9 mouse cellular contexts compared by ENCODE assay signal in genomic region chr7:67849509-67849862, GRCm38 (mm10).
A peak's percentile ranks its signal among the peaks of the same experiment; 100 is the strongest.
DNase-seq lines count a peak whose midpoint lies in the region; ATAC-seq and TF ChIP-seq lines count a peak whose summit lies in the region.
"Had no signal": no experiment of that assay in that cellular context is flagged by ENCODE, and none has a peak within 500 bp of the region (broad histone marks: within the 10 kb centered on the region; RNA-seq: fewer than 3 reads in every experiment).

No protein-coding gene starts in this region.

- WGBS in kidney, adult 2 months, result 29% methylated on average over 7 of the region's 7 CpGs
- WGBS in embryonic facial prominence, embryonic 15.5 days, result 5% methylated on average over 7 of the region's 7 CpGs
- WGBS in limb, embryonic 12.5 days, result 3% methylated on average over 7 of the region's 7 CpGs
- 12% methylated on average over 7 of the region's 7 CpGs for WGBS in midbrain, embryonic 16.5 days

- DNase-seq in kidney, adult 2 months, result no peak
- no peak for DNase-seq in kidney, adult 9 months
- no peak for DNase-seq in right cerebral cortex, postnatal 25 days
- DNase-seq in natural killer cell, adult 2 months (ENCODE audit: low spot score in 2 of 2), result no peak
- DNase-seq in cerebellum, adult 11-12 months, result no peak

- no peaks in the 10 kb centered on the region for H3K27me3 ChIP-seq in kidney, adult 2 months (replicated peaks; ENCODE audit: control insufficient read depth, insufficient read depth, low read length)
- H3K27me3 ChIP-seq in embryonic facial prominence, embryonic 15.5 days, result no peaks in the 10 kb centered on the region; the same call in 1 of the 2 replicates
- peaks cover 19% of the 10 kb centered on the region for H3K27me3 ChIP-seq in limb, embryonic 12.5 days
- H3K27me3 ChIP-seq in midbrain, embryonic 16.5 days (ENCODE audit: control insufficient read depth, insufficient read depth, low read depth, low read length), result no peaks in the 10 kb centered on the region

- no peak overlapping the region for H3K27ac ChIP-seq in kidney, adult 2 months (ENCODE audit: insufficient read depth, low read depth, low read length)
- no peak overlapping the region for H3K27ac ChIP-seq in embryonic facial prominence, embryonic 15.5 days (replicated peaks)
- peak overlapping the region; percentile 53; the same call in 1 of the 2 replicates for H3K27ac ChIP-seq in limb, embryonic 12.5 days
- peak overlapping the region; percentile 70 for H3K27ac ChIP-seq in midbrain, embryonic 16.5 days (ENCODE audit: low read length)

- H3K9me3 ChIP-seq in embryonic facial prominence, embryonic 15.5 days (replicated peaks), result no peaks in the 10 kb centered on the region
- no peaks in the 10 kb centered on the region for H3K9me3 ChIP-seq in limb, embryonic 12.5 days
- no peaks in the 10 kb centered on the region for H3K9me3 ChIP-seq in midbrain, embryonic 16.5 days (replicated peaks; ENCODE audit: control insufficient read depth, low read length, poor library complexity, severe bottlenecking)

- no peaks in the 10 kb centered on the region for H3K4me1 ChIP-seq in kidney, adult 2 months (ENCODE audit: control insufficient read depth, insufficient read depth, low read length)
- H3K4me1 ChIP-seq in embryonic facial prominence, embryonic 15.5 days, result peaks cover 9% of the 10 kb centered on the region; the same call in 1 of the 2 replicates
- H3K4me1 ChIP-seq in limb, embryonic 12.5 days (replicated peaks), result peaks cover 11% of the 10 kb centered on the region; the same call in 1 of the 2 replicates
- H3K4me1 ChIP-seq in midbrain, embryonic 16.5 days (ENCODE audit: control insufficient read depth, insufficient read depth, low read length), result peaks cover 18% of the 10 kb centered on the region

- peak overlapping the region; percentile 74 for H3K4me2 ChIP-seq in embryonic facial prominence, embryonic 15.5 days (replicated peaks)
- H3K4me2 ChIP-seq in limb, embryonic 12.5 days, result peak overlapping the region; percentile 72
- H3K4me2 ChIP-seq in midbrain, embryonic 16.5 days (ENCODE audit: low read length), result peak overlapping the region; percentile 74

- ATAC-seq in embryonic facial prominence, embryonic 15.5 days (ENCODE audit: insufficient number of reproducible peaks, low FRiP score, low TSS enrichment, low read depth), result no peak
- no peak for ATAC-seq in limb, embryonic 12.5 days (ENCODE audit: insufficient number of reproducible peaks, insufficient read depth, low FRiP score, low TSS enrichment, low read depth)
- ATAC-seq in midbrain, embryonic 16.5 days, result peak; percentile 69

- no peak for TF ChIP-seq CTCF in kidney, adult 2 months (conservative IDR thresholded peaks at IDR 0.05; ENCODE audit: insufficient read depth, insufficient read length, low read depth, low read length)

- H3K4me3 ChIP-seq in kidney, adult 2 months (ENCODE audit: insufficient read depth, low read depth, low read length), result peak overlapping the region; percentile 28; the same call in 1 of the 2 replicates
- peak overlapping the region; percentile 50 for H3K4me3 ChIP-seq in embryonic facial prominence, embryonic 15.5 days (replicated peaks)
- peak overlapping the region; percentile 52 for H3K4me3 ChIP-seq in limb, embryonic 12.5 days (replicated peaks)
- peak overlapping the region; percentile 51 for H3K4me3 ChIP-seq in midbrain, embryonic 16.5 days (ENCODE audit: low read depth, low read length)

- H3K9ac ChIP-seq in embryonic facial prominence, embryonic 15.5 days, result peak overlapping the region; percentile 45
- H3K9ac ChIP-seq in limb, embryonic 12.5 days (replicated peaks), result peak overlapping the region; percentile 65
- peak overlapping the region; percentile 68 for H3K9ac ChIP-seq in midbrain, embryonic 16.5 days (ENCODE audit: low read depth, low read length)

- no peak for TF ChIP-seq POLR2A in kidney, adult 2 months (IDR thresholded peaks at IDR 0.05; ENCODE audit: low read depth, low read length)

- no peaks in the 10 kb centered on the region for H3K36me3 ChIP-seq in kidney, adult 2 months (ENCODE audit: control insufficient read depth, insufficient read depth, low read length)
- no peaks in the 10 kb centered on the region for H3K36me3 ChIP-seq in embryonic facial prominence, embryonic 15.5 days
- no peaks in the 10 kb centered on the region for H3K36me3 ChIP-seq in limb, embryonic 12.5 days
- no peaks in the 10 kb centered on the region for H3K36me3 ChIP-seq in midbrain, embryonic 16.5 days (ENCODE audit: control insufficient read depth, insufficient read depth, low read length)
- H3K36me3 ChIP-seq: G1E had no signal

Comparison
In these comparisons a context has a peak if more than half of its experiments do, and no peak if none do; other contexts are left out.
1. H3K27ac ChIP-seq: peak in limb, embryonic 12.5 days (single experiment) and midbrain, embryonic 16.5 days (single experiment); none in kidney, adult 2 months (single experiment) and embryonic facial prominence, embryonic 15.5 days (single experiment).
2. Peak in every context shown above with its lines, with median percentiles within 50 percentile points of each other: H3K4me3 ChIP-seq, H3K4me2 ChIP-seq and H3K9ac ChIP-seq.